Mouse (Mus musculus) midbrain, embryonic 12.5 days (tissue): Measurements from ENCODE around the gene Efnb1. TPM values are rescaled to one million over a fixed set of nuclear protein-coding genes. Genes with fewer than 3 reads are reported as not detected.
A peak's percentile ranks its signal among the peaks of the same experiment; 100 is the strongest.

Experiments
- ATAC-seq: fragments of 200-750 bp; cut with Nextera tagmentation; 2 replicates; pipeline ENCODE4 v1.8.0; 2017; ENCODE audit warnings: low read depth, moderate TSS enrichment, moderate library complexity; ENCODE audit not compliant: low FRiP score
- H3K27ac ChIP-seq: fragments of 300-500 bp; sonication (generic); replicated peaks from 2 replicates; pipeline ENCODE4 v1.5.1; 2016; ENCODE audit warnings: mild to moderate bottlenecking
- H3K27me3 ChIP-seq: fragments of 300-500 bp; sonication (generic); 2 replicates; pipeline ENCODE4 v1.6.1; 2016; ENCODE audit warnings: mild to moderate bottlenecking
- H3K36me3 ChIP-seq: fragments of 300-500 bp; sonication (generic); 2 replicates; pipeline ENCODE4 v1.6.1; 2016
- H3K4me1 ChIP-seq: fragments of 300-500 bp; sonication (generic); 2 replicates; pipeline ENCODE4 v1.6.1; 2016
- H3K4me2 ChIP-seq: fragments of 300-500 bp; sonication (generic); replicated peaks from 2 replicates; pipeline ENCODE4 v1.6.1; 2016; ENCODE audit warnings: mild to moderate bottlenecking, moderate library complexity
- H3K4me3 ChIP-seq: fragments of 300-500 bp; sonication (generic); 2 replicates; pipeline ENCODE4 v1.5.1; 2016; ENCODE audit warnings: mild to moderate bottlenecking
- H3K9ac ChIP-seq: fragments of 300-500 bp; sonication (generic); replicated peaks from 2 replicates; pipeline ENCODE4 v1.6.1; 2016; ENCODE audit warnings: mild to moderate bottlenecking, moderate library complexity
- H3K9me3 ChIP-seq: fragments of 300-500 bp; sonication (generic); 2 replicates; pipeline ENCODE4 v1.6.1; 2016; ENCODE audit warnings: mild to moderate bottlenecking
- WGBS: fragments of 180-500 bp; shearing (Covaris S2); methylation state at CpG from one replicate; pipeline ENCODE4 v1.1.7; 2016; 5-methylcytosine and 5-hydroxymethylcytosine counted together
- polyA plus RNA-seq: library from polyadenylated mRNA; unstranded; fragments of >200 nt; fragmentation: Nextera tagmentation; extraction: Ambion mirVana; gene quantifications from 2 replicates; pipeline ENCODE4 v1.2.1, GENCODE M21; 2016

Efnb1 gene
- polyA plus RNA-seq, 1 experiment from 2014 or later, result 69.7 TPM

DNA sequence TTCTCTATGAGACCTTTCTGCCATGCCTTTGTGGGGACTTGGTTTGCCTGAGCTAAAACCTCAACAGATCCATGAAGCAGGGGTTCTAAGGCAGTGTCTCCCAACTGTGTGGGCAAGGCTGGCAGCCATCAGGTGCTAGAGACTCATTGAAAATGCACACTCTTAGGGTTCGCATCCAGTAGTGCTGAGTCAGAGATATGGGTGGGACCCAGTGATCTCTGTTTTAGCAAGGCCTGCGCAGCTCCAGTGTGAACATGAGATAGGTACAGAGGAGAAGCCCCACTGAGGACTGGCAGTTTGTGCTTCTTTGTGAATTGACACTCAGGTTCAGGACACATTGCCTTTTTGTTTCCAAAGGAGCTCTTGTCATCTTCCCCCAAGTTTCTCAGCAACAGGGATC, 28.2 kb downstream of the Efnb1 start:
- ATAC-seq, result no peak
- no peaks in the 10 kb centered on the region for H3K9me3 ChIP-seq
- H3K9ac ChIP-seq, result no peak overlapping the region
- 82% methylated on average over 2 of the region's 2 CpGs for WGBS
- no peak overlapping the region for H3K4me3 ChIP-seq
- no peaks in the 10 kb centered on the region for H3K36me3 ChIP-seq
- H3K4me1 ChIP-seq, result no peaks in the 10 kb centered on the region
- no peak overlapping the region for H3K4me2 ChIP-seq
- no peak overlapping the region for H3K27ac ChIP-seq
- peaks cover 77% of the 10 kb centered on the region for H3K27me3 ChIP-seq

- no peak for ATAC-seq
- H3K9me3 ChIP-seq, result no peaks in the 10 kb centered on the region
- H3K27me3 ChIP-seq, result peaks cover 70% of the 10 kb centered on the region
- H3K4me2 ChIP-seq, result no peak overlapping the region
- H3K36me3 ChIP-seq, result no peaks in the 10 kb centered on the region
- H3K4me3 ChIP-seq, result no peak overlapping the region
- no peak overlapping the region for H3K27ac ChIP-seq
- 47% methylated on average over 4 of the region's 4 CpGs for WGBS
- H3K9ac ChIP-seq, result no peak overlapping the region
- H3K4me1 ChIP-seq, result no peaks in the 10 kb centered on the region
Observed at GRCm38 (mm10) chrX:99164855-99165368, 29.0 kb downstream of the Efnb1 start.

- WGBS, result 87% methylated on average over 1 of the region's 1 CpGs
- Histone ChIP-seq H3K9ac (no peak overlapping the region), H3K4me3 (no peak overlapping the region), H3K27me3 (peaks cover 71% of the 10 kb centered on the region), H3K27ac (no peak overlapping the region), H3K4me1 (no peaks in the 10 kb centered on the region), H3K36me3 (no peaks in the 10 kb centered on the region), H3K9me3 (no peaks in the 10 kb centered on the region), H3K4me2 (no peak overlapping the region)
- ATAC-seq, result no peak
Observed at GRCm38 (mm10) chrX:99167014-99167413, 31.1 kb downstream of the Efnb1 start.

DNA sequence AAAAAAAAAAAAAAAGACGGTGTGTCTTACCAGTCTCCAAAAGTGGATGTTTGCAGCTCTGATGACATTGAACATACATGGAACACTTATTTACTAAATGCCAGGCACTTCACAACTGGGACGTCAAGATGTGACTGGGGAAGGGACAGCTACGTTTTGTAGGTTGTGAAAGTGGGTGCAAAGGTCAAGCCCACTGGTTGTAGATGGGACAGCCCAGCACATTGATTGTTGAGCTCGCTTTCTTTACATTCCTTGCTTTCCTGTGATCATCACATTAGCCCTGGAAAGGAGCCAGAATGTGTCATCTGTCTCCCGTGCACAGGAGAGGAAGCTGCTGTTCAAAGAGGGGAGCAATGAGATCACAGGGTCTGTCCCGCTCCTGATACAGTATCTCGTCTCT, 31.6 kb downstream of the Efnb1 start:
- no peaks in the 10 kb centered on the region for H3K4me1 ChIP-seq
- H3K27ac ChIP-seq, result no peak overlapping the region
- no peaks in the 10 kb centered on the region for H3K9me3 ChIP-seq
- ATAC-seq, result no peak
- H3K27me3 ChIP-seq, result peaks cover 71% of the 10 kb centered on the region
- H3K4me3 ChIP-seq, result no peak overlapping the region
- H3K4me2 ChIP-seq, result no peak overlapping the region
- no peaks in the 10 kb centered on the region for H3K36me3 ChIP-seq
- H3K9ac ChIP-seq, result no peak overlapping the region
- whole genome bisulfite sequencing, result 78% methylated on average over 7 of the region's 7 CpGs

GRCm38 (mm10) chrX:99172301-99172700, 36.4 kb downstream of the Efnb1 start:
- 50% methylated on average over 5 of the region's 5 CpGs for WGBS
- no peak for ATAC-seq
- Histone ChIP-seq H3K9me3 (no peaks in the 10 kb centered on the region), H3K9ac (no peak overlapping the region), H3K4me3 (no peak overlapping the region), H3K4me1 (no peaks in the 10 kb centered on the region), H3K4me2 (no peak overlapping the region), H3K27ac (no peak overlapping the region), H3K36me3 (no peaks in the 10 kb centered on the region), H3K27me3 (peaks cover 70% of the 10 kb centered on the region)

DNA sequence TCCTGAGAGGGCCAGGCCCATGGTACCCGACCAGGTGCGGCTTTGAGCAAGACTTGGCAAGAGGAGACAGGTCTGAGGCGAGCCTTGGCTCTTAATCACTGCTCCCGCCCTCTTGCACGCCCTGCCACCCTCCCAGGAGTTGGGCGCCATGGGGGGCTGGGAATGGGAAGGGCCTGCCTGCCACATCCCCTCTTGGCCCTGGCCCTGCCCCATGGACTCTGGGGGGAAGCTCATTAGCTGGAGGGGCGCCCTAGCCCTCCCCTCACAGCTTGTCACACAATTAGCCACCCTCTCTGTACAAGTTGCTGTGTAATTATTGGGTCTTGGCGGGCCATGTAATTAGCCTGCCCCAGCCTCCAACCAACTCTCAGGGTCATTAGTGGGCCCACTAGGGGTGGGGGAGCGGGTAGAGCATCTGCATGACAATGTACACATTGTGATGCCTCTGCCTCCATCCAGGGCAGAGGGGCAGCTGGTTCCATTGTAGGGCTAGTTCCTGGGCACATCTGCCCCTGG, 49.2 kb downstream of the Efnb1 start:
- H3K9ac ChIP-seq, result no peak overlapping the region
- 68% methylated on average over 9 of the region's 9 CpGs for WGBS
- no peaks in the 10 kb centered on the region for H3K36me3 ChIP-seq
- H3K9me3 ChIP-seq, result no peaks in the 10 kb centered on the region
- no peak overlapping the region for H3K4me3 ChIP-seq
- H3K27ac ChIP-seq, result no peak overlapping the region
- ATAC-seq, result peak; percentile 51
- peaks cover 83% of the 10 kb centered on the region for H3K27me3 ChIP-seq
- no peak overlapping the region for H3K4me2 ChIP-seq
- H3K4me1 ChIP-seq, result peaks cover 16% of the 10 kb centered on the region; the same call in 1 of the 2 replicates

DNA sequence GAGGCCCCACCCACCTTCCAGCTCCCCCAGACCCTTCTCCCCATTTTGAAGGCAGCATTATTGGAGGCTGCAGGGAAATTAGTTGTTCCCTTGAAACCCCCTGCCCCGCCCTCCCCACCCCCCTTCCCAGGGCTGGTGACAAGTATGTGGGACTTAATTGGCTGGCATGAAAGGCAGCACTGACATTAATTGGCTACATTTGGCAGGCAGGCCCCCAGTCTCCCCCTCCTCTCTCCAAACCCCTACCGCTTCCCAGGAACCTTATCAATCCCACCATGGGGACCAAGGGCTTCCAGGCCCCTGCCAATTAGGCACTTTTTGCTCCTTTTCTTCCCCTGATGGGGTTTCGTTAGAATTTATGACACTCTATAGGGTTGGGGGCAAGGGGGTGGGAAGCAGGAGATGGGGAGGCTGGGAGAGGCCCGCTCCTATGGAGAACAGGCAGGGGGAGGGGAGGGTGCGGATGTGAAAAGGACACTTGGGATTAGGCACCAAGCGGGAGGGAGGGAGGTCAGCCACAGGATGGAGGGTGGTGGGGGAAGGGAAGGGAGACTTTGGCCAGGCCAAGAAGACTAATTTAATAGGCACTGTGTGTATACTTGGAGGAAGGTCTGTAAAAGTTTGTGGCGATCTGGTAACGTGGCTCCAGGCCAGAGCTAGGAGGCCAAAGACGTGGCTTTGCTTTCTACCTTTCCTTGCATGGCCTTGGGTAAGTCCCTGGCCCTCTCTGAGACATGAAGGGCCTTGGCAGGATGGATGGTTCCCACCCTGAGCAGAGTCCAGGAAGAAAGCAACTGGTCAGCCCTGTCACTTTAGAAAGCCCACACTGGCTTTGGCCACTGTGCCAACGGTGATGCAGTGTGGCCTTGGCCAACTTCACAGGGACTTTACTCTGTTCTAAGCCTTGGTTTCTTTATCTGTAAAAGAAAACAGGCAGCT, 50.8 kb downstream of the Efnb1 start:
- Histone ChIP-seq H3K4me2 (no peak overlapping the region), H3K9ac (no peak overlapping the region), H3K4me1 (peaks cover 16% of the 10 kb centered on the region; the same call in 1 of the 2 replicates), H3K9me3 (no peaks in the 10 kb centered on the region), H3K27me3 (peaks cover 86% of the 10 kb centered on the region), H3K27ac (no peak overlapping the region), H3K4me3 (no peak overlapping the region), H3K36me3 (no peaks in the 10 kb centered on the region)
- peak; percentile 71 for ATAC-seq
- WGBS, result 33% methylated on average over 10 of the region's 10 CpGs

GRCm38 (mm10) chrX:99191441-99192087, 55.6 kb downstream of the Efnb1 start:
- Histone ChIP-seq H3K9ac (no peak overlapping the region), H3K27ac (no peak overlapping the region), H3K27me3 (peaks cover 89% of the 10 kb centered on the region), H3K9me3 (no peaks in the 10 kb centered on the region), H3K4me2 (no peak overlapping the region), H3K4me1 (peaks cover 9% of the 10 kb centered on the region; the same call in 1 of the 2 replicates), H3K4me3 (no peak overlapping the region), H3K36me3 (no peaks in the 10 kb centered on the region)
- WGBS, result 76% methylated on average over 10 of the region's 10 CpGs
- ATAC-seq, result no peak

DNA sequence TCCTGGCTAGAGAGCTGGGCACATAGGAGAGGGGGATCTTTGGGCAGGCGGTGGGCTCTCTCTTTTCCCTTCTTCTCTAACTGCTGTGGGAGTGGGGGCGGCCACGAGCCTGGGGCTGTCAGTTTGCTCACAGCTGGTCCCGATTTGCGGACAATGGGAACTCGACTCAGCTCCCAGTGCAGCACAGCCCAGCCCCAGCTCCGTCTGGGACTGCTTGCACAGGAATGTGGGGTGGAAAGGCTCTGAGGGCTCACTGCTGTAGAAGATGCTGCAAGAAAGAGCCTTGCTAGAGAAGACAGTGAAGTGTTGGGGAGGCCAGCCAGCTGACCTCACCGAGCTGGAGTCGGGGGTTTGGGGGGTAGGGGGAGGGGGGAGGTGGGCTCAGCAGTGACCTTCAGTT, 61.0 kb downstream of the Efnb1 start:
- Histone ChIP-seq H3K9me3 (no peaks in the 10 kb centered on the region), H3K9ac (no peak overlapping the region), H3K4me1 (peaks cover 29% of the 10 kb centered on the region), H3K27ac (no peak overlapping the region), H3K4me2 (no peak overlapping the region), H3K4me3 (no peak overlapping the region), H3K27me3 (peaks cover 94% of the 10 kb centered on the region), H3K36me3 (no peaks in the 10 kb centered on the region)
- ATAC-seq, result peak; percentile 23; the same call in 1 of the 2 replicates
- WGBS, result 29% methylated on average over 9 of the region's 9 CpGs

- Histone ChIP-seq H3K4me3 (peak overlapping the region; percentile 14; the same call in 1 of the 2 replicates), H3K4me2 (peak overlapping the region; percentile 42), H3K36me3 (no peaks in the 10 kb centered on the region), H3K9me3 (no peaks in the 10 kb centered on the region), H3K27me3 (peaks cover 93% of the 10 kb centered on the region), H3K9ac (no peak overlapping the region), H3K27ac (peak overlapping the region; percentile 86), H3K4me1 (peaks cover 29% of the 10 kb centered on the region)
- ATAC-seq, result peak; percentile 57
- 44% methylated on average over 6 of the region's 9 CpGs for WGBS
Observed at GRCm38 (mm10) chrX:99198532-99198931, 62.6 kb downstream of the Efnb1 start.
